Mouse (Mus musculus): ENCODE results near the gene Gnmt. TPM values are rescaled to one million over a fixed set of nuclear protein-coding genes. Genes with fewer than 3 reads are reported as not detected.

The Gnmt gene
- polyA plus RNA-seq, 1 experiment, result 0.11 TPM

DNA sequence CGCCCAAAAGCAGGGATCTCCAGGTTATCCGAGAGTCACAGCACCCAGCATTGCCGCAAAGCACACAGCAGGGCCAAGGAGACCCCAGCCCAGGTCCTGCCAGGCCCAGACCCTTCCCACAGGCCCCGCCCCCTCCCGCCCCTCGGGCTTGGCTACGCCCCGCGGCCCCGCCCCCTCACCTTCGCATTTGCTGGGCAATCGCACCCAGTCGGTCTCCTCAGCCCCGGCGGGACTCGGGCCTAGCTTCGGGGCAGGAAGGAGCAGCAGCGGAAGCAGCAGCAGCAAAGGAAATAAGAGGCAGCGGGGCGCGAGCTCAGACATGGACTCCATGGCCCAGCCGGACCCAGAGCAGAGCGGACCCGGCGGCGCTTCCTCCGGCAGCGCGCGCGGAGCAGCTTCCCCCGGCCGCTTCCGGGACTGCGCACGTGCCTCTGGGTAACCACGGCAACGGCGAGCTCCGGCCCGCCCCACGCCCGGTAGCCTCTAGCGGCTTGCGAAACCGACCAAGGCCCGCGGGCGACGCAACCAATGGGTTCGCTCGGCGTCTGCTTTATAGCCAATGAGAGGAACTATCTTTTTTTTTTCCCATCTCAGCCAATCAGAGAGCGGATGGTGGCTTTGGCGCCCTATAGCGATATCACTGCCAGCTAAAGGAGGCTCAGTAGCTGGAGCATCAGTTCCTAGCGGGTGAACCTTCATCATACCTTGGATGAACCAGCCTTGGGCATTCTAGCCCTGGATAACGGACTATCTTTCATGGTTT is 23.0 kb upstream of the Gnmt start, which contains the start of gene Cnpy3:
Cnpy3 (minus strand) TSS at position 421 of the 763 bp plus-strand sequence.
- H3K79me2 ChIP-seq (ENCODE audit: control insufficient read depth, insufficient read depth), result peaks cover 28% of the 10 kb centered on the region
- H3K4me2 ChIP-seq (ENCODE audit: low read depth), result peak within 1 kb of the TSS; percentile 96
- no peaks in the 10 kb centered on the region for H3K27me3 ChIP-seq (ENCODE audit: control insufficient read depth, insufficient read depth, insufficient read length)
- TF ChIP-seq CEBPB (IDR thresholded peaks at IDR 0.05; ENCODE audit: insufficient read depth, poor library complexity, severe bottlenecking), result 0 out of 2 replicates have a peak, but pooled peaks have one; percentile 57
- TF ChIP-seq MAX (IDR thresholded peaks at IDR 0.05; ENCODE audit: low read depth), result no peak
- no peak for TF ChIP-seq REST (IDR thresholded peaks at IDR 0.05; ENCODE audit: insufficient read depth, insufficient read length)
- TF ChIP-seq POLR2A (IDR thresholded peaks at IDR 0.05; ENCODE audit: insufficient read length, low read depth), result peak; percentile 50
- no peak for TF ChIP-seq SRF (IDR thresholded peaks at IDR 0.05; ENCODE audit: control insufficient read depth, insufficient read length, low read depth)
- peak; percentile 44 for TF ChIP-seq E2F4 (IDR thresholded peaks at IDR 0.05; ENCODE audit: insufficient read depth)
- TF ChIP-seq MYOD1 (IDR thresholded peaks at IDR 0.05; ENCODE audit: control insufficient read depth in 1 of 3, insufficient read length in 2 of 3, low read depth in 2 of 3), result no peak
- TF ChIP-seq USF1 (IDR thresholded peaks at IDR 0.05; ENCODE audit: low read depth), result peak; percentile 71
- no peak for TF ChIP-seq TCF3 (IDR thresholded peaks at IDR 0.05; ENCODE audit: insufficient read length, low read depth)
- no peak for TF ChIP-seq TCF12 (IDR thresholded peaks at IDR 0.05; ENCODE audit: insufficient read depth, poor library complexity, severe bottlenecking)
- peak; percentile 39 for TF ChIP-seq POLR2AphosphoS2 (IDR thresholded peaks at IDR 0.05; ENCODE audit: insufficient read length, low read depth)
- TF ChIP-seq MYOG (IDR thresholded peaks at IDR 0.05; ENCODE audit: control insufficient read depth in 1 of 3, insufficient read depth in 1 of 3, insufficient read length in 2 of 3, low read depth in 2 of 3), result peak in 1 of 3 experiments; percentile 44
- peak within 1 kb of the TSS; percentile 41 for H3ac ChIP-seq (ENCODE audit: control insufficient read depth, insufficient read length)
- H3K4me3 ChIP-seq, result peak within 1 kb of the TSS; percentile 59
- no peaks in the 10 kb centered on the region for H3K36me3 ChIP-seq (ENCODE audit: control insufficient read depth, insufficient read depth)

DNA sequence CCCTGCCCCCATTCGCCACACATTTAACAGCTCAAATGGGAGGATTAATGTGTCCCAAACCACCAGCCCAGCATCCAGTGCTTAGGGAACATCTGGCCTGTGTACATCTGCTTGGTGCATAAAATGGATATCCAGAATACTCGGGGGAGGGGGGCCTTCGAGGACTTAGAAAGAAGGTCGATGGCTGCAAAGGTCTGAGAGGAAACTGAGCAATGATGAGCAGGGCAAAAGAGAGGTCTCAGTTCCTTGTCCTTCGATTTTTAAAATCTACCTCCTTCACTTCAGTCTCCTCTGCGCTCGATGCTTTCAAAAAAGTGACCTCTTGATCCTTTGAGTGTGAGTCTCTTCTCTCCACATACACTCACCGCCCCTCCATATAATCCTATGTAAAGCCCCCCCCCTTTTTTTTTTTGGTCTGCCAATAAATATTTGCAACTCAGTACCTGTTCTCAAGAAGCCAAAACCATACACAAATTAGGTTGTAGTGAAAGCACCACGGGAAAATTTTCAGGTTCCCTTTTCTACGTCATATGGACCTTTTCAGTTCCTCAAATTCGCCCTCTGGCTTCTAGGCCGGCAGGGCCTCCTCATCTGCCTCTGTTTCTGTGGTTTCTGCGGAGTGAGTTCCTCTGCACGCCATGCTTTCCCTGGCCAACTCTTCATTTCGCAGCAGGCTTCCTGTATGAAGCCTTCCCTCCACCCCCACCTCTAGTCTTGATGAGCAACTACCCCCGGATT is 22.3 kb upstream of the Gnmt start:
- H3K4me2 ChIP-seq (ENCODE audit: low read depth), result peak overlapping the region; percentile 96
- H3K4me3 ChIP-seq, result peak overlapping the region; percentile 59
- H3K79me2 ChIP-seq (ENCODE audit: control insufficient read depth, insufficient read depth), result peaks cover 28% of the 10 kb centered on the region
- TF ChIP-seq REST (IDR thresholded peaks at IDR 0.05; ENCODE audit: insufficient read depth, insufficient read length) (no peak), TCF12 (IDR thresholded peaks at IDR 0.05; ENCODE audit: insufficient read depth, poor library complexity, severe bottlenecking) (no peak), MYOD1 (IDR thresholded peaks at IDR 0.05; ENCODE audit: control insufficient read depth in 1 of 3, insufficient read length in 2 of 3, low read depth in 2 of 3) (no peak), TCF3 (IDR thresholded peaks at IDR 0.05; ENCODE audit: insufficient read length, low read depth) (no peak), CEBPB (IDR thresholded peaks at IDR 0.05; ENCODE audit: insufficient read depth, poor library complexity, severe bottlenecking) (no peak), E2F4 (IDR thresholded peaks at IDR 0.05; ENCODE audit: insufficient read depth) (no peak), USF1 (IDR thresholded peaks at IDR 0.05; ENCODE audit: low read depth) (no peak), POLR2AphosphoS2 (IDR thresholded peaks at IDR 0.05; ENCODE audit: insufficient read length, low read depth) (no peak)
- peak overlapping the region; percentile 41 for H3ac ChIP-seq (ENCODE audit: control insufficient read depth, insufficient read length)
- H3K36me3 ChIP-seq (ENCODE audit: control insufficient read depth, insufficient read depth), result no peaks in the 10 kb centered on the region
- H3K27me3 ChIP-seq (ENCODE audit: control insufficient read depth, insufficient read depth, insufficient read length), result no peaks in the 10 kb centered on the region

DNA sequence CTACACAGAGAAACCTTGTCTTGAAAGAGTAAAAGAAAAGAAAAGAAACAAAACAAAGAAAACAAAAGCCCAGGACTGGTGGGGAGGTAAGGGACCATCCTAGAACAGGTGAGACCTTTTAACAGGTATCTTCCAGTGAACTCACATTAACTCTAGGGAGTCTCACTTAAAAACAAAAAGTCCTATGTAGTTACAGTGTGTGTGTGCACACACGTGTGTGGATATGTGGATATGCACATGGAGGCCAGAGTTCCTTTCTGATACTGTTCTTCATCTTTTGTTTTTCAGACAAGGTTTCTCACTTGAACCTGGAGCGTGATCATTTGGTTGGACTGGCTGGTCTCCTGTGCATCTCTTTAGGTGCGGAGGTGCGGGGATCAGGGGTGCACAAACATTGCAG is 21.6 kb upstream of the Gnmt start:
- Histone ChIP-seq H3ac (ENCODE audit: control insufficient read depth, insufficient read length) (no peak overlapping the region), H3K79me2 (ENCODE audit: control insufficient read depth, insufficient read depth) (peaks cover 28% of the 10 kb centered on the region), H3K4me2 (ENCODE audit: low read depth) (peak overlapping the region; percentile 96), H3K4me3 (peak overlapping the region; percentile 59), H3K36me3 (ENCODE audit: control insufficient read depth, insufficient read depth) (no peaks in the 10 kb centered on the region), H3K27me3 (ENCODE audit: control insufficient read depth, insufficient read depth, insufficient read length) (no peaks in the 10 kb centered on the region)
- TF ChIP-seq POLR2A (IDR thresholded peaks at IDR 0.05; ENCODE audit: insufficient read length, low read depth), result no peak
- TF ChIP-seq MAX (IDR thresholded peaks at IDR 0.05; ENCODE audit: low read depth), result no peak
- TF ChIP-seq MYOD1 (IDR thresholded peaks at IDR 0.05; ENCODE audit: control insufficient read depth in 1 of 3, insufficient read length in 2 of 3, low read depth in 2 of 3), result no peak
- no peak for TF ChIP-seq POLR2AphosphoS2 (IDR thresholded peaks at IDR 0.05; ENCODE audit: insufficient read length, low read depth)
- no peak for TF ChIP-seq CEBPB (IDR thresholded peaks at IDR 0.05; ENCODE audit: insufficient read depth, poor library complexity, severe bottlenecking)
- no peak for TF ChIP-seq USF1 (IDR thresholded peaks at IDR 0.05; ENCODE audit: low read depth)

DNA sequence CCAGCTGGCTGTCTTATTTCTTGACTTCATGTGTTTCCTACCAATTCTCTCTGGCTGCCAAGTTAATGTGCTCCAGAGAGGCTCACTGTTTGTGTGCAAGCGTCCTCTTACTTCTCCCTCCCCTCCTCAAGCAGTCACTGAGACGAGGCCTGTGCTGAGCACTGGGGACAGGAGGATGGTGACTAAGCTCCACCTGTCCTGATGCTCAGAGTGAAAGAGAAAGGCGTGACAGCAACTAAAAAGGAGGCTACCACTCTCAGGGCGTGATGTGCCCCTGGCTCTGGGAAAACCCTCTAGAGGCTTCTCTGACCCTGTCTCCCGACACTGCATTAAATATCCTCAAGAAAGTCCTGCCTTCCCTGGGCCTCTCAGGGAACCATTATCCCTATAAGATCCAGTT is 20.3 kb upstream of the Gnmt start:
- Histone ChIP-seq H3K79me2 (ENCODE audit: control insufficient read depth, insufficient read depth) (peaks cover 28% of the 10 kb centered on the region), H3K4me3 (no peak overlapping the region), H3K4me2 (ENCODE audit: low read depth) (no peak overlapping the region), H3K27me3 (ENCODE audit: control insufficient read depth, insufficient read depth, insufficient read length) (no peaks in the 10 kb centered on the region), H3ac (ENCODE audit: control insufficient read depth, insufficient read length) (no peak overlapping the region), H3K36me3 (ENCODE audit: control insufficient read depth, insufficient read depth) (no peaks in the 10 kb centered on the region)
- no peak for TF ChIP-seq E2F4 (IDR thresholded peaks at IDR 0.05; ENCODE audit: insufficient read depth)
- TF ChIP-seq POLR2AphosphoS2 (IDR thresholded peaks at IDR 0.05; ENCODE audit: insufficient read length, low read depth), result no peak
- TF ChIP-seq REST (IDR thresholded peaks at IDR 0.05; ENCODE audit: insufficient read depth, insufficient read length), result no peak
- no peak for TF ChIP-seq MYOD1 (IDR thresholded peaks at IDR 0.05; ENCODE audit: control insufficient read depth in 1 of 3, insufficient read length in 2 of 3, low read depth in 2 of 3)
- no peak for TF ChIP-seq POLR2A (IDR thresholded peaks at IDR 0.05; ENCODE audit: insufficient read length, low read depth)
- no peak for TF ChIP-seq TCF12 (IDR thresholded peaks at IDR 0.05; ENCODE audit: insufficient read depth, poor library complexity, severe bottlenecking)
- TF ChIP-seq TCF3 (IDR thresholded peaks at IDR 0.05; ENCODE audit: insufficient read length, low read depth), result no peak
- TF ChIP-seq MAX (IDR thresholded peaks at IDR 0.05; ENCODE audit: low read depth), result no peak
- no peak for TF ChIP-seq MYOG (IDR thresholded peaks at IDR 0.05; ENCODE audit: control insufficient read depth in 1 of 3, insufficient read depth in 1 of 3, insufficient read length in 2 of 3, low read depth in 2 of 3)
- no peak for TF ChIP-seq CEBPB (IDR thresholded peaks at IDR 0.05; ENCODE audit: insufficient read depth, poor library complexity, severe bottlenecking)

Measured in myocyte (in vitro differentiated cells).